Mouse (Mus musculus) left cerebral cortex, adult 8-10 months (tissue): ENCODE measurements around the gene Olfr157. TPM values are rescaled to one million over a fixed set of nuclear protein-coding genes. Genes with fewer than 3 reads are reported as not detected.
"Not testable (repeated sequence)": the region's sequence is repeated elsewhere in the genome, so short reads cannot be mapped to it uniquely, and the experiment has no call there.

Experiments used
- DNase-seq, 2 experiments: peaks; one replicate each; pipeline ENCODE4 v3.0.0; 2022; ENCODE audit warnings: low spot score in 2 of 2
- total RNA-seq, 4 experiments: library from RNA; stranded (reverse); gene quantifications; 2 replicates each; pipeline ENCODE4 v1.2.4; 2022

Olfr157 gene
- total RNA-seq, 4 experiments from 2014 or later, result not detected

- no peak for DNase-seq
Measured at GRCm38 (mm10) chr4:43798936-43799335, 41.1 kb downstream of the Olfr157 start.

- not testable (repeated sequence) for DNase-seq
Measured at GRCm38 (mm10) chr4:43795844-43796243, 44.2 kb downstream of the Olfr157 start.

- DNase-seq, result no peak
Measured at GRCm38 (mm10) chr4:43795296-43795695, 44.7 kb downstream of the Olfr157 start.

Other genes with a start within 250 kb of the Olfr157 start
- 10 to 100 TPM; 42.5 to 60.2 (median 56.9) TPM for gene Npr2, start 208.3 kb downstream of the Olfr157 start, total RNA-seq
- gene Spag8, start 186.6 kb downstream of the Olfr157 start, total RNA-seq, result 1 to 10 TPM; 1.3 to 1.6 (median 1.5) TPM
- gene Hint2, start 183.7 kb downstream of the Olfr157 start, total RNA-seq, result 10 to 100 TPM; 29.6 to 46.8 (median 41.6) TPM
- 10 to 100 TPM; 56.5 to 59.6 (median 57.4) TPM for gene Tmem8b, start 171.2 kb downstream of the Olfr157 start, total RNA-seq
- 1 to 10 TPM; 1.2 to 2.0 (median 1.6) TPM for gene Fam221b, start 171.1 kb downstream of the Olfr157 start, total RNA-seq
- gene Olfr70, start 139.4 kb downstream of the Olfr157 start, total RNA-seq, result not detected
- not detected for gene Olfr71, start 129.9 kb downstream of the Olfr157 start, total RNA-seq
- gene Hrct1, start 113.0 kb downstream of the Olfr157 start, total RNA-seq, result under 1 TPM; 0.60 to 0.91 (median 0.75) TPM
- under 1 TPM; 0.39 to 0.91 (median 0.81) TPM for gene Spaar, start 110.2 kb downstream of the Olfr157 start, total RNA-seq
- under 1 TPM in 1 of 4 experiments, not detected in 3; 0.42 TPM for gene Olfr159, start 69.2 kb downstream of the Olfr157 start, total RNA-seq
- not detected for gene Olfr156, start 16.3 kb downstream of the Olfr157 start, total RNA-seq
- gene Olfr155, start 11.4 kb upstream of the Olfr157 start, total RNA-seq, result not detected
- 1 to 10 TPM; 8.1 to 8.8 (median 8.3) TPM for gene Reck, start 35.3 kb upstream of the Olfr157 start, total RNA-seq
- gene Glipr2, start 117.2 kb upstream of the Olfr157 start, total RNA-seq, result 1 to 10 TPM; 3.0 to 4.9 (median 3.3) TPM
- gene Ccin, start 143.3 kb upstream of the Olfr157 start, total RNA-seq, result not detected
- 100 to 1,000 TPM; 270 to 279 (median 276) TPM for gene Clta, start 164.3 kb upstream of the Olfr157 start, total RNA-seq
- 10 to 100 TPM; 44.3 to 58.2 (median 56.8) TPM for gene Gne, start 244.0 kb upstream of the Olfr157 start, total RNA-seq